Mouse (Mus musculus) spleen, adult 18-20 months (tissue): ENCODE data around the gene Bmpr1a.

Experiments used
- DNase-seq, 2 experiments: peaks; one replicate each; pipeline ENCODE4 v3.0.0; 2022; ENCODE audit warnings: mixed read lengths in 2 of 2

Gene Bmpr1a

DNA sequence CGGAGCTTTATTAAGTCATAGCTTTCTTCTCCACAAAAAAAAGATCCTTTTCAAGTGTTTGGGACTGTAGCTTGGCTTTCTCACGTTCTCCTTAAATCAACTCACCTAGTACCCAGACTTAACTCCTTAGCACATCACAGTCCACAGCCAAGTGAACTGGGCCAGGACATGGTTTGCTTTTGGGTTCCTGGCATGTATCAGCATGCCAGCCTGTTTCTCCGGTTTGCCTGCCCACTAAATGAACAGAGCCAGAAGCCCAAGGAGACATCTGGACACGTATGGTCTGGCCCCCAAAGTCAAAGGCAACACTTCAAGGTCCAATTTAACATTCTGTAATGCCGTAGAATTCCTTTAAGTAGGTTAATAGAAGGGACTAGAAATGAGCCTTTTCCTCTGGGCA lies 1.2 kb upstream of the Bmpr1a start:
- DNase-seq = no peak

DNA sequence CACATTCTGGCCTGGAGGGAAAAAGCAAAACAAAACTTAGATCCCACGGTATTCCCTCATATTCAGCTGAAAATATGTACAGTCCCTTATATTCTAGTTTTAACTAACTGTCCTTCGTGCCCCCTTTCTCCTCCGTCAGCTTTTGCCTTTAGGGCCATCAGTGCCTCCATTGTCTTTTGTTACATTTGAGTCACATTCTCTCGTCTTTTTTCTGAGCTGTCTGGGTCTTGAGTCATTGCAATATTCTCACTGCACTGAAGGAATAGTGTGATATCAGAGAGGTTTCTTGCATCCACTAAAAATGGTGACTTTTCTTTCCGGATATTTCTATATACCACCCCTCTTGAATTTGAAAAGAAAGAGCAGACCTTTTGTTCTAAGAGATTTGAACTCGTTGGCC lies 618 bp upstream of the Bmpr1a start:
- no peak for DNase-seq

DNA sequence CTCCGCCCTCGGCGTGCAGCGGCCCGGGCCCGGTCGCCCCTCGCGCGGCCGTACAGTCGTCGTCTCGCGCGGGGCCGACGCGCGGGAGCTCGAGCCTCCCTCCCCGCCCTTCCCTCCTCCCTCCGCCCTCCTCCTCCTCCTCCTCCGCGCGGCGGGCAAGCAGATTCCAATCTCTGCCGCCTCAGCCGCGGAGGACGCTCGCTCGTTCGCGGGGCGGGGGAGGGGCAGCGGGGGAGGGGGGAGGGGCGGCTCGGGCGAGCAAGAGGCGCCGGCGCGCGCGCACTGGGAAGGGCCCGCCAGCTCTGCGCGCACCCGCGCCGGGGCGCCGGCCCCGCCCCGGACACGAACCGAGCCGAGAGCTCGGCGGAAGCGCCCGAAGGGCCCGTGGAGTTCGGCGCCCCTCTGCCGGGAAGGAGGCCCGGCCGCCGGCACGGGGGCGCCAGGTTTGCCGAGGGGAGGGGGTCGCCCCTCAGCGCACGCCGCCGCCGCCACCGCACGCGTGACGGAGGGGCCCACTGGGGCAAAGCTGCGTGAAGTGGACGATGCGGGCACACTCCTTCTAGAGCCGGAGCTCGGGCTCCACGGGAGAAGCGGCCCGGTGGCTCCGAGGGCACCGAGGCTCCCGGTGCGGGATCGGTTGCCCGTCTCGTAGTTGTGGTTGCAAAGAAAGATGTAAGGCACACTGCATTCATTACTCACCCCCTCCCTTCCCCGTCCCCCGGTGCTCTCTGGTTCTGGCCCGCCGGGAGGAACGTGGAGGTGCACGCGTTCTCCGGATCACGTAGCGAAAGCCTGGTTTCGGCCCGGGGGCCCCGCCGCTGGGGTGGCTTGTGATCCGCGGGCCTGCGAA lies 441 bp downstream of the Bmpr1a start:
- DNase-seq = peak; percentile 55 to 74

DNA sequence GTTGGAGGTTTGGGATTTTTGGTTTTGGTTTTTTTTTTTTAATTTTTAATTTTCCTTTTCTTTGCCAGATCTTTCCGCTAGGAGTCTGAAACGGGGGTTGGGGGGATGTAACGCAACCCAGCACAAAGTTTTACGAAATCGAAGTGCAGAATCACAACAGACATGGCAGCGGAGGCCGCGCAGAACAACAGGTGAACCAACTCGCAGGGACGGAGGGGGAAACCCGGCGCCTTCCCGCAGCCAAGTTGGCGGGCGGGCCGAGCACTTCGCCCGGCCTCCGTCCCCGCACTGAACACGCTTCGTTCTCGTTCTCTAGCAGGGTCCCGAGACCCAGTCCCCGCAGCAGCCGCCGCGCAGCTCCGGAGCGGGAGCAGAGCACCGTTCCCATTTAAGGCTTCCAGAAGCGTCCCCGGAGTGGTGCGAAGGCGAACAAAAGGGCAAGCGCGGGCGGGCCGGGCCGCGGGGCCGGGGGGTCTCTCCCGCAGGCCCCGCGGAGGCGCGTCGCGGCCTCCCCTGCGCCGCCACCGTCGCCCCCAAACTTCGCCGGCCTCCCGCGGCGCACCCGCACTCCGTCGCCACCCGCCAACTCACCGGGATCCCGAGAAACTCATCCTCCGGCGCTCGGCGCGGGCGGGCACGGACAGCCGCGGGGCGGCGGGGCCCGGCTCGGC lies 1.2 kb downstream of the Bmpr1a start:
- peak; percentile 9 to 38 for DNase-seq

DNA sequence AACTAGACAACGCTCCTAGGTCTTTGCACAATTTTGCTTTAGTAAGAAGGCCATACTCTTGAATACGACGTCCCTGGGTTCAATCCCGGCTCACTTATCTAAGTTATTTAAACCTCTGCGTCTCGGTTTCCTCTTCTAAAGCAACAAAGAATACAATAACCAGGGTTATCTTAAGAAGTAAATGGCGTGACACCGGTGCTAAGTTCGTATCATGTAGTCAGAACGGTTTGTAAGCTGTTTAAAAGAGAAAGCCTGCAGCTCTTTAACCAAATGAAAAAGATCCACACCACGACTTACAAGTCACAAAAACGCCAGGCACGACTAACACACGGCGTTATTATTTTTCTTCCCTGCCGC lies 1.7 kb downstream of the Bmpr1a start:
- DNase-seq = no peak

DNA sequence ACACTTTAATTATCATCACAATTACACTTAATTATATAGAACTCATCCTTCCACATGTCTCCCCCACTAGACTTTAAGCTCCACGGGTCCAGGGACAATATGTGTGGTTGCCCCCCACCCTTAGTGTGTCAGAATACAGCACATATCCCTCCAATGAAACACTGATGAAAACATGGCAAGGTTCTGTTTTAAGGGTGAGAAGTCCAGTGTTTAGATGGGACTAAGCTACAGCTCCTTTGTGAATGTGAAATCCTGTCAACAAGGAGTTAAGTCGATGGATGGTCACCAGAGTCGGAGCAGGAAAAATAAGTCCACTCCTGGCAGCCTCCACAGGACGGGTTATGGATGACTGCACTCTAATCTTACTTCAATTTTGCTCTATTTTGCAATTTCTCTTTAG lies 2.8 kb downstream of the Bmpr1a start:
- no peak for DNase-seq

DNA sequence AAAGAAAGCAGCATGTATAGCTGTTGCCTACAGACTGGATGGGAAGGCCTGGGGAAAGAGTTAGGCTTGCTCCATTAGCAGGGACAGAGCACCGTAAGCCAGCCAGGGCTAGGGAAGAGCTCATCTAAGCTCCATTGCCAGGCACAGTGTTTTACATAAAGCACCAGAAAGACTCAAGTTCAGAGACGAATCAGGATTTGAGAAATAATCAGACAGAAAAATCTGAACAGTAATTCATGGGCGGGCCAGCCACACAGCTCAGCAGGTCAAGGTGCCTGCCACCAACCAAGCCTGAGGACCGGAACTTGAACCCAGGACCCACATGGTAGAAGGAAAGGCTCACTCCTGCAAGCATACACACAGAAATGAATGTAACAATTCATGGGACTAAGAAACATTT lies 3.5 kb downstream of the Bmpr1a start:
- no peak for DNase-seq

DNA sequence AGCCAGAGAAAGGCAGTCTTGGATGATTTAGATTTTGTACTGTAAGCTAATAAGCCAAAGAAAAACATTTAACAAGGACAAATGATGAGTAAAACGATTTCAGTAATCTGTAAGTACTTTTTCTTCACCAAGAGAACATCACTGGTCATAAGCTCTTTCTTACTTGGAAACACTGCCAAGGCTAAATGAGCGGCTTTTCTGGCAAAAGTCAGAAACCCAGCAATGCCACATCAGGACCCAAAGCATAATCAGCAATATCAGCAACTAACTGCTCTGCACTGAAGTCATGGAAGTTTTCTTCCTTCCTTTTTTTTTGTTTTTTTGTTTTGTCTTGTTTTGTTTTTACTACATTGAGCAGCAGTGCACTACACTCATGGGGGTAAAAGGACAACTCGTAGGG lies 5.8 kb downstream of the Bmpr1a start:
- no peak for DNase-seq

DNA sequence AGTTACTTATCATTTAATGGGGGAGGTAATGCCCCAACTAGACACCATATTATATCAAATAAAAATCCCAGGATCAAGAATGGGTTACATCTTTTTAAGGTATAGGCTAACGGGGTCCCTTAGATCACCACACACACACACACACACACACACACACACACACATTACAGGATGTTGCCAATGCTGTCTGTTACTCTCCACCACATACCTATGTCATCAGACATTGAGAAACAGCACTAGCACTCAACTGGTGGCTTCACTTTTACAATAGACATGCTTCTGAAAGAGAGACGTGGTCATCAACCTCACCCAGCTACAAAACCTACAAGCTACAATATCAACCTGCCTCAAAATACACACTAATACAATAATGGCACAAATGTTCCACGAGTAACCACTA lies 9.5 kb downstream of the Bmpr1a start:
- no peak for DNase-seq

DNA sequence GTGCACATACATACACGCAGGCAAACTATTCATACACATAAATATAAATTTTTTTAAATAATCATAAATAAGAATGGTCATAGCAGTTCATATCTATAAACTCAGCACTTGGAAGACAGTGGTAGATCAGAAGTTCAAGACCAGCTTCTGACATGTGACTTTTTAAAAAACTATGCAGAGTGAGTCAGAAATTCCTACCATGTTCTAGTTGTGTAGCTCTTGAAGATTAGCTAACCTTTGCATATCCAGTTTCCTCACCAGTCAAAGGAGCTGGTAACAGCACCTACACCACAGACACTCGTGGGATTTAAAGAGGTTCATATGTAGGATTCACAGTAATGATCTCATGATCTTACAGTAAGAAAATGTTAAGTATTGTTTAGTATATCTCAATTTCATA lies 10.5 kb downstream of the Bmpr1a start:
- DNase-seq = no peak

DNA sequence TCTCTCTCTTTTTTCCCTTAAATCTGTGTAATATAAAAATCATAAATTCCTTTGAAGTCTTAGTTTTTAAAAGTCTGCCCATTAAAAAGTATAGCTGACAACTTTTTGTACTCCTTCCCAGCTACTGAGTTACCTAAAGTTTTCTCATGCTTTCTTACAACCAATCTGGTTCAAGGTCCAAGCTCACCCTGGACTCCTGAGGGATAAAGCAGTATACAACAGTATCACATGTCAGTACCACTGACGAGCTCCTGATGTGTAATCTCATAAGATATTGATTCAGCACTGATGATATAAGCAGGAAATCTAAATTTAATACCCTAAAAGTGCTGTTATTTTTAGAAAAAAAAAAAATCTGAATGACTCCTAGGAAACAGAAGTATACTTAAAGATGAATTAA lies 12.2 kb downstream of the Bmpr1a start:
- DNase-seq = no peak

DNA sequence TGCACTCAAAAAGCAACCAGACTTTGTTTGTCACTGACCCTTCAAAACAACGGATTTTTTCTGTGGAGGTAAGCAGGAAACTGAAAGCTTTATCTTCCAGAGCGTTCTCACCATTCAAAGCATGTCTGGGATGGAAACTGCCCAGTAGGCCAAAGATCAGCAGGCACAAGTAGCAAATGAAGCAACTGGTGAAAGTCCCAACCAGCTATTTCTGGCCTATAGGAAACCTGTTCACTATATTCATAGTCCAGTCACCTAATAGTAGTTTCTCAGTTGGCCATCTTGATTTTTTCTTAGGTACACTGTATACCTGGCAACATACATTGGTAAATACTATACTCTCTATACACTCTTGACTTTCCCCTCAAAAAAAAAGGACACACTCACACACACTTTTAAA lies 13.2 kb downstream of the Bmpr1a start:
- DNase-seq = no peak

DNA sequence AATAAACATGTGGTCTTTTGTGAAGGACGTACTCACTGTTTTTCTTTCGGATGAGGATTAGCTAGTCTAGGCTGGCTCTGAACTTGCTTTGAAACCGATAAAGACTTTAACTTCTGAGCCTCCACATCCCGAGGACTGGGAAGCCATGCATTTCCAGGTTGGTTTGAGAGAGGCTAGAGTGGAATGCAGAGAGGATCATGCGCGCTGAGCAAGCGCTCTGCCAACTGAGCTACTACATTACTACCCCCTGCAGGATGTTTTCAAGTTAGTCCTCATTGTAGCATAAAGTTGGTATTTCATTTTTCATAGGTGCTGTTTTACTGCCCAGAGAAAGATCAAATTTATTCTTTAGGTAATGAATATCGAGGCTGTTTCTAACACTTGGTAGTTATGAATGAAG lies 17.0 kb downstream of the Bmpr1a start:
- no peak for DNase-seq

DNA sequence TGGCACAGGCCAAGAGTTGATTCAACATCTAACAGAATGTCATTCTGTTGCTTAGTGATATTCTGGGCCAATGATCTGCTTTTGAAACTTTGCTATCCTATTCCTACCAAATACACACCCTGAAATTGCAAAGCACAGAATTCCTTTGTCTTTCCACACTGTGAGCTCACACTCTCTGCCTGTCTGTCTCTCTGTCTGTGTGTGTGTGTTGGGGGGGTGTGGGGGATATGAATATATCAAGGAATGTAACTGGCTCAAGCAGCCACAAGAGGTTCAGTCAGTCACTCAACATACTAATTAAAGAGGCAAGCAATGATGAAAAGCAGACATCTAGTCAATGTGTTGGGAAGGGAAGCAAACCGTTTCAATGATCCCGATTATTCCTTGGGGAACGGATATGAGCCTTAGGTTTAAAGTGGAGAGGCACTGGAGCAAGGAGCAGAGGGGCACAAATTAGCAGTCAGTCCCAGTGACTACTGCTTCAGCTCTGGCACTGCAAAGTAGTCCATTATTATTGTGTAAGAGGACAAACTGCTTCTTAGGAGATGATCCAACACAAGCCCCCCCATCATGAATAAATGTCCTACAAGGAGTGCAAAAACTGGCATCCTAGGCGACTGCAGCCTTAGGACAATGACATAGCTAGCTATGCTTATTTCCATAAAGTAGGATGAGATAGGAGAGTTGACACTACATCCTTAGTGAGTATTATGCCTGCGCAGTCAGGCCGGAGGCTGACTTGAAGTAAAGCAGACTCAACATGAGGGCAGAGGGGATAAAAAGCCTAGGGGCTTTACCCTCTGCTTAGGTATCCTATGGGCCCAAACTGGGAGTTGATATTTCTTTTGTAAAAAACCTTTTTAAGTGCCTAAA lies 19.4 kb downstream of the Bmpr1a start:
- DNase-seq = no peak

DNA sequence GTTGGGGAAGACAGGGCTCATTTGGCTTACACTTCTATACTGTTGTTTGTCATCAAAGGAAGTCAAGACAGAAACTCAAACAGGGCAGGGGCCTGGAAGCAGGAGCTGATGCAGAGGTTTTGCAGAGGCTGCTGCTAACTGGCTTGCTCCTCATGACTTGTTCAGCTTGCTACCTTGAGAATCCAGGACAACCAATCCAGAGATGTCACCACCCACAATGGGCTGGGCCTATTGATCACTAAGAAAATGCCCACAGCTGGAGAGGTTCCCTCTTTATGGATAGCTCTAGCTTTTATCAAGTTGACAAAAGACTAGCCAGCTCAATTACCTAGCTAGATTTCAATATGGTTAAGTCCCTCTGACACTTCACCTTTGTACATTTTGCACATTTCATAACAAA lies 31.6 kb downstream of the Bmpr1a start:
- DNase-seq = no peak

DNA sequence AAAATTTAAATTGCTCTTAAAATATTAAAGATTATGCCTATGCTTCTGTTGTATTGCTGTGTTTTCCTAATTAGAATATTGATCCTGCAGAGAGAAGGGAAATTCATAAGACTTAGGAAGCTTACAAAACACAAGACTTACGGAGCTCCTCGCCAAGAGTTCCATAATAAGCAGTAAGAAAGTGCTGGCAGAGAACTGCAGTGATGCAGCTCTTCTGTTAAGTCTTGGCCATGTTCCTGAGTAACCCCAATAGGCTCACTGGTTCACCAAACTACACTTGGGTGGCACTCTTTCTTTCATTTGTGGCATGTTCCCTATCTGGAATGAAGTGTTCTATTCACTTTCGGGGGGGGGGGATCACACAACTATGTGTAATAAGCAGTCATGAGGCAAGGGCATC lies 36.9 kb downstream of the Bmpr1a start:
- DNase-seq = no peak

DNA sequence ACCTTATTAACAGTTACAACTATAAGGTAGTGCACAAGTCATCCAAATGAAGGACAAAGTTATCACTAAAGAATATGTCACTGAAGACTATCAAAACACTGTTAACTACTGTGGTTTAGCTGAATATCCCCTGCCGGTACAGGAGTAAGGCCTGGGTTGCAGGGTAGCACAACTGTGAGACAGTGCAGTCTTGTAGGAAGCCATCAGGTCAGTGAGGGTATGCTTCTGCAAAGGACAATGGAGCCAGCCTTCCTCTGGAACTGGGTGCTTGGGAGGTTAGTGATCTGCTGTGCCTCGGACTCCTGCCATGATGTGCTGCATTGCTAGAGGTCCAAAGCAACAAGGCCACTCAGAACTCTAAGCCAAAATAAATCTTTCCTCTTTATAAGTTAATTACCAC lies 43.8 kb downstream of the Bmpr1a start:
- DNase-seq = no peak

DNA sequence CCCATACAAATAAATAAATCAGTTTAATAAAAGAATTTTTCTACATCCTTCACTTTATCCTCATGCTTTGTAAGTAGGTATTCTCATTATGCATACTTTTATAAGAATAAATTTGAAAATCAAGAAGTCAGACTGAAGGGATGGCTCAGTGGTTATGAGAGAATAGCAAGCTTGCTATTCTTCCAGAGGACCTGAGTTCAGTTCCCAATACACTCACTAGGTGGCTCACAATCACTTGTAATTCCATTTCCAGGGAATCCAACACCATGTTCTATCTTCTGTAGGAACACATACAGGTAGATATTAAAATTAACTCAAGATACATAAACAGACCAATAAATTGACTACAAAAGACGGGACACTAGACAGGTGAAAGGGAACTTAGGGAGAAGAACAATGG lies 44.3 kb downstream of the Bmpr1a start:
- DNase-seq = no peak

DNA sequence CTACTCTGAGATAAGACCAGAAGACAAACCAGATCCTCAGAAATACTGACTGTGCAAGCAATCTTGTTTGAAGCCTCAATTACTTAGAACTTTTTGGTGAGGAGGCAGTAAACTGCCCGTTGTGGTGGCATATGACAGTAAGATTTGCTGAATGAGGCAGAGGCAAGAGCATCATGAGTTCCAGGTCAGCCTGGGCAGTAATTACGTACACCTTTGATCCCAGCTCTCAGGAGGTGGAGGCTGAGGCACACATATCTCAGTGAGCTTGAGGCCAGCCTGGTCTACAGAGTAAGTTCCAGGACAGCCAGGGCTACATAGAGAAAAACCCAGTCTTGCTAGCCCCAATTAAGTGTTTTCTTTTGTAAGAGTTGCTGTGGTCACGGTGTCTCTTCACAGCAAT lies 48.9 kb downstream of the Bmpr1a start:
- DNase-seq = no peak

DNA sequence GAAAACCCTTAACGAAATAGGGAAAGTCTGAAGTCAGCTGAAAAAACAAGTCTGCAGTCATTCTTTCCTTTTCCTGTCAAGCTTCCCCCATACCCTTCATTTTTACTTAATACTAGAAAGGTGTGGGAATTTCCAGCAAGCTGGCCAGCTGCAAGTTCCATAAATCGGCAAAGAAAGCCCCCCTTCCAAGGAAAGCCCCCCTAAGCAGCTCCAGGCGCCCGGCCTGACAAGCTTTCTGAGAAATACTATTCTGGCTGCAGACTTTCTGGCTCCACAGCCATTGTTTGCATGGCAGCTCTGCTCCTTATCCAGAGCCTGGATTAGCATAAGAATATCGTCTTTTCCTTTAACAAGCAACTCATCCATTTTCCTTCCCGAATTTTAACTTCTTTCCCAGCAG lies 49.5 kb downstream of the Bmpr1a start:
- no peak for DNase-seq

DNA sequence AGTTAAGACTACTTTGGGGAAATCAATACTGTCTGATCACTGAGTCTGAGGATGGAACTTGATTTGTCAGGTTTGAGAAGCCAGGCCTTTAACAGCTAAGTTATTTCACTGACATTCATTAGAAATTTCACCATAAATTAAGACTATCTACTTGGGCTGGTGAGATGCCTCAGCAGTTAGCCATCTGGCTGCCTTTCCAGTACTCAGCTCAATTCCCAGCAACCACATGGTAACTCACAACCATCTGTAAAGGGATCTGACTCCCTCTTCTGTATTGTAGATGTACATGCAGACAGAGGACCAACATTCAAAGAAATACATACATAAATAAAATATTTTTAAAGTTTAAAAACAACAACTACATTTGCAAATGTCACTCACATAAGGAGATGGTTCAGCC lies 51.3 kb downstream of the Bmpr1a start:
- no peak for DNase-seq

DNA sequence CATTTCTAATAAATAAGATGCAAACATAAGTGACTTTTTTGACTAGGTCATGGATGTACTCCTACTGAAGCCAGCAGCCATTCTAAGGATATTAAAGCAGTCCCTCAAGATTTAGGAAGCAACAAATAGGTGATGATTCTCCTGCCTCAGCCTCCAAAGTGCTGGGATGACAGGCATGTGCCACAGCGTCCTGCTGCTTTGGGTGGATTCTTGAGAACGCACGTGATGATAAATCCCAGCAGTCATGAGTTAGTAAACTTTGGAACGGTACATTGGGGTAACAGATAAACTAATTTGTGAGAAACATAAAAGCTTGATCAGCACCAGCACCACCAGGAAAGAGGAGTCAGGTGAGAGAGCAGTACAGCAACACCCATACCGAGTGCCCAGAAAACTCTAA lies 52.7 kb downstream of the Bmpr1a start:
- DNase-seq = no peak

DNA sequence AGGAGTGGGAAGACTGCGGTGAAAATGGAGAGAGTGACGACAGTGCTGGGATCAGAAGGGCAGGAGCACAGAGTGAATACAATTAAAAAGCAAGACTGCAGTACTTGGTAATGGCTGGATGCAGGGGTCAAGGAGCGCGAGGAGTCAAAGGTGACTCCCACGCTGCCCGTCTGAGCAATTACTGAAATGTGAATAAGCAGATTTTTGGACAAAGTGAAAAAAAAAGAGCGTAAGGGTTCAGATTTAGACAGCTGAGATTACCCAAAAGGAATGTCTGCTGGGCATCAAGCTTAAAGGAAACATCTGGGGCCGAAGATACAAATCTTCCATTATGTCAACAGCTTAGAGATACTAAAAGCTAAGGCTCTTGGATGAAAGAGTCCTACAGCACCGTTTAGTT lies 53.3 kb downstream of the Bmpr1a start:
- peak in 1 of 2 experiments; percentile 9 for DNase-seq

DNA sequence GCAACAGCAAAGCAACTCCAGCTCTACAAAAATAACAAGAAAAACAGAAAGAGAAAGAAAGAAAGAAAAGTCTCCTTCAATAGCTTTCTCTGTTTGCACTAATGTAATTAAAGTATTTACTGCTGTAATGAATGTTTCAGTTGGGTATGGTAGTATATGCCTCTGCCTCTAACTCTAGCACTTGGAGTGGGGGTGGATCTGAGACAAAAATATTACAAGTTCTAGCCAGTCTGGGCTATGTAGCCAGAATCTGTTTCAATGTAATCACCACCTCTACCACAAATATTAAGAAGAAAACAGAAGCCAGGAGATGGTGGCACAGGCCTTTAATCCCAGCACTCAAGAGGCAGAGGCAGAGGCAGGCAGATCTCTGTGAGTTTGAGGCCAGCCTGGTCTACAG lies 54.7 kb downstream of the Bmpr1a start:
- DNase-seq = no peak
